Mouse (Mus musculus): ENCODE measurements around the gene Ubtf. TPM values are rescaled to one million over a fixed set of nuclear protein-coding genes. Genes with fewer than 3 reads are reported as not detected.
A peak's percentile ranks its signal among the peaks of the same experiment; 100 is the strongest.
"Not testable (repeated sequence)": the region's sequence is repeated elsewhere in the genome, so short reads cannot be mapped to it uniquely, and the experiment has no call there.

Gene Ubtf
- 75.5 and 80.8 TPM in 2 replicates for polyA plus RNA-seq (2015; fragmentation: Nextera tagmentation; extraction: Ambion mirVana)

DNA sequence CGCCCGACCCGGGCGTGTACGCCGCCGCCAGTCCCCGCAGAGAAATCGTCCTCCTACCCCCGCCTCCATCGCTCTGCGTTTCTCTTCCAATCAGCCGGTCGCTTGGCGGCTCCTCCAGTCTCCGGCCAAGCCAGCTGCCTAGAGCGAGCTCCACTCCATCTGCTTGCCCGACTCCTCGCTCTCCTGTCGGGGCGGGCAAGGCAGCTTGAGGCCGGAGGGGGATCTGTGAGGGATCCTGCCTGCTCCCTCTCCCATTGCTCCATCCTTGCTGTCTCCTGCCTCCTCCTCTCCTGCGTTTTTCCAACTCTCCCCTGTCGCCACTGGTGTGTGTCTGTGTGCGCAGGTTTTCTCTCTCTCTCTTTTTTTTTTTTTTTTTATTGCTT is at the start of gene Ubtf:
Gene Ubtf, minus strand, starts transcription at position 333 of the 383 bp plus-strand sequence.
- Histone ChIP-seq H3K27ac (peak within 1 kb of the TSS; percentile 99), H3K9me3 (replicated peaks; ENCODE audit: low read length) (no peaks in the 10 kb centered on the region), H3K4me3 (replicated peaks; ENCODE audit: low read depth, low read length) (peak within 1 kb of the TSS; percentile 99), H3K4me1 (replicated peaks; ENCODE audit: insufficient read depth, low read length) (0 out of 2 replicates have a peak, but pooled peaks cover 3% of the 10 kb centered on the region), H3K4me2 (ENCODE audit: low read length) (peak within 1 kb of the TSS; percentile 82), H3K36me3 (ENCODE audit: insufficient read depth, low read length) (peaks cover 4% of the 10 kb centered on the region), H3K27me3 (ENCODE audit: insufficient read depth, low read length) (no peaks in the 10 kb centered on the region), H3K9ac (ENCODE audit: low read depth, low read length) (peak within 1 kb of the TSS; percentile 97)
- DNase-seq (ENCODE audit: low spot score) (peak; percentile 91), ATAC-seq (replicated peaks; ENCODE audit: low FRiP score, low read depth) (no peak)
- under 1% methylated on average over 25 of the region's 25 CpGs for WGBS
- TF ChIP-seq CTCF (IDR thresholded peaks at IDR 0.05; ENCODE audit: low read depth), result no peak

DNA sequence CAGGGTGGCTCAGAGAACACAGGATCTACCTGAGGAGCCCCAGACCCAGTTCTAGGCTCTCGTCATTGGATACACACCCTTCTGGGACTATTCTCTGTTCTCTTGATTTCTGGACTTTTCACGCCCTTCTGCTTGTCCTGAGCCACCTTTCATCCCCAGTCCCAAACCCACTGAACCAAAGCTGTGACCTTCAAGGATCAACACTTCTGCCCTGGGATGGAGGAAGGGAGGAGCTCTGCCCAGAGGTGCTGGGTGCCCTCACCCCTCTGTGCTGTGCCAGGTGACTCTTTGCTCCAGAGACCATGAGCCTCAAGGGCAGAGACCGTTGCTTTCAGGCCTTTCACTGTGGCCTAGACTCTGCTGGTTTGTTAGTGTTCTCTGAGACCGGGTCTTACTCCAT is 49.7 kb upstream of the Ubtf start:
- TF ChIP-seq CTCF (IDR thresholded peaks at IDR 0.05; ENCODE audit: low read depth), result no peak
- H3K4me1 ChIP-seq (replicated peaks; ENCODE audit: insufficient read depth, low read length), result 0 out of 2 replicates have a peak, but pooled peaks cover 4% of the 10 kb centered on the region
- no peaks in the 10 kb centered on the region for H3K9me3 ChIP-seq (replicated peaks; ENCODE audit: low read length)
- no peak overlapping the region for H3K27ac ChIP-seq
- H3K36me3 ChIP-seq (ENCODE audit: insufficient read depth, low read length), result no peaks in the 10 kb centered on the region
- peak; percentile 52; the same call in 1 of the 2 replicates for ATAC-seq (replicated peaks; ENCODE audit: low FRiP score, low read depth)
- no peak overlapping the region for H3K4me2 ChIP-seq (ENCODE audit: low read length)
- WGBS, result 59% methylated on average over 4 of the region's 4 CpGs
- H3K27me3 ChIP-seq (ENCODE audit: insufficient read depth, low read length), result no peaks in the 10 kb centered on the region
- H3K9ac ChIP-seq (ENCODE audit: low read depth, low read length), result no peak overlapping the region
- H3K4me3 ChIP-seq (replicated peaks; ENCODE audit: low read depth, low read length), result no peak overlapping the region
- no peak for DNase-seq (ENCODE audit: low spot score)

GRCm38 (mm10) chr11:102368347-102368746 is 48.8 kb upstream of the Ubtf start:
- H3K27ac ChIP-seq, result no peak overlapping the region
- no peak overlapping the region for H3K4me2 ChIP-seq (ENCODE audit: low read length)
- H3K9me3 ChIP-seq (replicated peaks; ENCODE audit: low read length), result no peaks in the 10 kb centered on the region
- H3K9ac ChIP-seq (ENCODE audit: low read depth, low read length), result no peak overlapping the region
- no peak overlapping the region for H3K4me3 ChIP-seq (replicated peaks; ENCODE audit: low read depth, low read length)
- no peak for TF ChIP-seq CTCF (IDR thresholded peaks at IDR 0.05; ENCODE audit: low read depth)
- ATAC-seq (replicated peaks; ENCODE audit: low FRiP score, low read depth), result no peak
- H3K36me3 ChIP-seq (ENCODE audit: insufficient read depth, low read length), result no peaks in the 10 kb centered on the region
- no peak for DNase-seq (ENCODE audit: low spot score)
- WGBS, result 82% methylated on average over 5 of the region's 5 CpGs
- H3K4me1 ChIP-seq (replicated peaks; ENCODE audit: insufficient read depth, low read length), result 0 out of 2 replicates have a peak, but pooled peaks cover 4% of the 10 kb centered on the region
- H3K27me3 ChIP-seq (ENCODE audit: insufficient read depth, low read length), result no peaks in the 10 kb centered on the region

- H3K4me2 ChIP-seq (ENCODE audit: low read length), result no peak overlapping the region
- DNase-seq (ENCODE audit: low spot score) (no peak), ATAC-seq (replicated peaks; ENCODE audit: low FRiP score, low read depth) (no peak)
- H3K4me3 ChIP-seq (replicated peaks; ENCODE audit: low read depth, low read length), result no peak overlapping the region
- no peak for TF ChIP-seq CTCF (IDR thresholded peaks at IDR 0.05; ENCODE audit: low read depth)
- H3K4me1 ChIP-seq (replicated peaks; ENCODE audit: insufficient read depth, low read length), result 0 out of 2 replicates have a peak, but pooled peaks cover 4% of the 10 kb centered on the region
- no peak overlapping the region for H3K27ac ChIP-seq
- H3K36me3 ChIP-seq (ENCODE audit: insufficient read depth, low read length), result no peaks in the 10 kb centered on the region
- no peaks in the 10 kb centered on the region for H3K9me3 ChIP-seq (replicated peaks; ENCODE audit: low read length)
- H3K27me3 ChIP-seq (ENCODE audit: insufficient read depth, low read length), result no peaks in the 10 kb centered on the region
- 67% methylated on average over 9 of the region's 9 CpGs for WGBS
- no peak overlapping the region for H3K9ac ChIP-seq (ENCODE audit: low read depth, low read length)
Measured at GRCm38 (mm10) chr11:102367504-102368280, 48.1 kb upstream of the Ubtf start.

- not testable (repeated sequence) for H3K9ac ChIP-seq (ENCODE audit: low read depth, low read length); H3K9me3 ChIP-seq (replicated peaks; ENCODE audit: low read length); H3K4me3 ChIP-seq (replicated peaks; ENCODE audit: low read depth, low read length); H3K4me1 ChIP-seq (replicated peaks; ENCODE audit: insufficient read depth, low read length); H3K36me3 ChIP-seq (ENCODE audit: insufficient read depth, low read length); ATAC-seq (replicated peaks; ENCODE audit: low FRiP score, low read depth); DNase-seq (ENCODE audit: low spot score); H3K27me3 ChIP-seq (ENCODE audit: insufficient read depth, low read length); H3K4me2 ChIP-seq (ENCODE audit: low read length); H3K27ac ChIP-seq
- WGBS, result 83% methylated on average over 7 of the region's 8 CpGs
Measured at GRCm38 (mm10) chr11:102366103-102366502, 46.6 kb upstream of the Ubtf start, which contains the start of gene Slc4a1. Gene Slc4a1, minus strand, starts transcription at chr11:102366203.

GRCm38 (mm10) chr11:102365699-102366098 is 46.2 kb upstream of the Ubtf start:
- ATAC-seq (replicated peaks; ENCODE audit: low FRiP score, low read depth) (no peak), DNase-seq (ENCODE audit: low spot score) (no peak)
- H3K9ac ChIP-seq (ENCODE audit: low read depth, low read length), result no peak overlapping the region
- TF ChIP-seq CTCF (IDR thresholded peaks at IDR 0.05; ENCODE audit: low read depth), result no peak
- no peaks in the 10 kb centered on the region for H3K27me3 ChIP-seq (ENCODE audit: insufficient read depth, low read length)
- WGBS, result 43% methylated on average over 4 of the region's 4 CpGs
- no peaks in the 10 kb centered on the region for H3K36me3 ChIP-seq (ENCODE audit: insufficient read depth, low read length)
- no peak overlapping the region for H3K4me2 ChIP-seq (ENCODE audit: low read length)
- H3K4me3 ChIP-seq (replicated peaks; ENCODE audit: low read depth, low read length), result no peak overlapping the region
- H3K9me3 ChIP-seq (replicated peaks; ENCODE audit: low read length), result no peaks in the 10 kb centered on the region
- H3K27ac ChIP-seq, result no peak overlapping the region
- 0 out of 2 replicates have a peak, but pooled peaks cover 4% of the 10 kb centered on the region for H3K4me1 ChIP-seq (replicated peaks; ENCODE audit: insufficient read depth, low read length)
